Mouse (Mus musculus): ENCODE results near the gene Crat. TPM values are rescaled to one million over a fixed set of nuclear protein-coding genes. Genes with fewer than 3 reads are reported as not detected.
A peak's percentile ranks its signal among the peaks of the same experiment; 100 is the strongest.
"Not testable (repeated sequence)": the region's sequence is repeated elsewhere in the genome, so short reads cannot be mapped to it uniquely, and the experiment has no call there.

Gene Crat
- polyA plus RNA-seq, 1 experiment from 2014 or later, result 30.6 TPM

- Histone ChIP-seq H3K27me3 (ENCODE audit: control insufficient read depth, insufficient read depth, low read length) (no peaks in the 10 kb centered on the region), H3K36me3 (ENCODE audit: control insufficient read depth, insufficient read depth, low read length) (peaks cover 73% of the 10 kb centered on the region), H3K9me3 (ENCODE audit: control insufficient read depth, low read length) (no peaks in the 10 kb centered on the region), H3K27ac (ENCODE audit: low read depth, low read length) (0 out of 2 replicates have a peak overlapping the region, but pooled peaks have one; percentile 11), H3K4me2 (replicated peaks; ENCODE audit: low read depth, low read length) (no peak overlapping the region), H3K4me3 (ENCODE audit: low read length) (no peak overlapping the region), H3K4me1 (ENCODE audit: control insufficient read depth, insufficient read depth, low read length) (peaks cover 12% of the 10 kb centered on the region), H3K9ac (ENCODE audit: low read depth, low read length) (no peak overlapping the region)
- WGBS, result 55% methylated on average over 5 of the region's 5 CpGs
- ATAC-seq (ENCODE audit: low FRiP score, low TSS enrichment), result peak; percentile 63
These were observed 19.9 kb upstream of the Crat start for GRCm38 (mm10) chr2:30435326-30436155.

GRCm38 (mm10) chr2:30429156-30429555, 13.5 kb upstream of the Crat start:
- H3K9me3 ChIP-seq (ENCODE audit: control insufficient read depth, low read length), result no peaks in the 10 kb centered on the region
- H3K4me1 ChIP-seq (ENCODE audit: control insufficient read depth, insufficient read depth, low read length), result 0 out of 2 replicates have a peak, but pooled peaks cover 4% of the 10 kb centered on the region
- H3K27me3 ChIP-seq (ENCODE audit: control insufficient read depth, insufficient read depth, low read length), result no peaks in the 10 kb centered on the region
- no peak overlapping the region for H3K27ac ChIP-seq (ENCODE audit: low read depth, low read length)
- ATAC-seq (ENCODE audit: low FRiP score, low TSS enrichment), result no peak
- no peak overlapping the region for H3K4me3 ChIP-seq (ENCODE audit: low read length)
- H3K4me2 ChIP-seq (replicated peaks; ENCODE audit: low read depth, low read length), result no peak overlapping the region
- peaks cover 79% of the 10 kb centered on the region for H3K36me3 ChIP-seq (ENCODE audit: control insufficient read depth, insufficient read depth, low read length)
- no peak overlapping the region for H3K9ac ChIP-seq (ENCODE audit: low read depth, low read length)

GRCm38 (mm10) chr2:30421432-30421831, 5.8 kb upstream of the Crat start:
- peaks cover 24% of the 10 kb centered on the region for H3K4me1 ChIP-seq (ENCODE audit: control insufficient read depth, insufficient read depth, low read length)
- H3K27me3 ChIP-seq (ENCODE audit: control insufficient read depth, insufficient read depth, low read length), result no peaks in the 10 kb centered on the region
- no peak overlapping the region for H3K27ac ChIP-seq (ENCODE audit: low read depth, low read length)
- peaks cover 3% of the 10 kb centered on the region for H3K36me3 ChIP-seq (ENCODE audit: control insufficient read depth, insufficient read depth, low read length)
- ATAC-seq (ENCODE audit: low FRiP score, low TSS enrichment), result no peak
- no peak overlapping the region for H3K4me3 ChIP-seq (ENCODE audit: low read length)
- no peak overlapping the region for H3K9ac ChIP-seq (ENCODE audit: low read depth, low read length)
- H3K4me2 ChIP-seq (replicated peaks; ENCODE audit: low read depth, low read length), result no peak overlapping the region
- WGBS, result 62% methylated on average over 4 of the region's 4 CpGs
- H3K9me3 ChIP-seq (ENCODE audit: control insufficient read depth, low read length), result no peaks in the 10 kb centered on the region

GRCm38 (mm10) chr2:30419112-30419511, 3.5 kb upstream of the Crat start:
- H3K4me3 ChIP-seq (ENCODE audit: low read length), result peak overlapping the region; percentile 2; the same call in 1 of the 2 replicates
- 10% methylated on average over 10 of the region's 10 CpGs for WGBS

GRCm38 (mm10) chr2:30418259-30418658, 2.6 kb upstream of the Crat start:
- Histone ChIP-seq H3K27ac (ENCODE audit: low read depth, low read length) (no peak overlapping the region), H3K4me3 (ENCODE audit: low read length) (no peak overlapping the region)

More at GRCm38 (mm10) chr2:30419112-30419511, 3.5 kb upstream of the Crat start:
- Histone ChIP-seq H3K9me3 (ENCODE audit: control insufficient read depth, low read length) (no peaks in the 10 kb centered on the region), H3K4me1 (ENCODE audit: control insufficient read depth, insufficient read depth, low read length) (peaks cover 29% of the 10 kb centered on the region), H3K27me3 (ENCODE audit: control insufficient read depth, insufficient read depth, low read length) (no peaks in the 10 kb centered on the region), H3K36me3 (ENCODE audit: control insufficient read depth, insufficient read depth, low read length) (no peaks in the 10 kb centered on the region; the same call in 1 of the 2 replicates), H3K9ac (ENCODE audit: low read depth, low read length) (peak overlapping the region; percentile 52; the same call in 1 of the 2 replicates), H3K4me2 (replicated peaks; ENCODE audit: low read depth, low read length) (peak overlapping the region; percentile 29), H3K27ac (ENCODE audit: low read depth, low read length) (peak overlapping the region; percentile 81)
- ATAC-seq (ENCODE audit: low FRiP score, low TSS enrichment), result no peak

GRCm38 (mm10) chr2:30417595-30418165, 2.1 kb upstream of the Crat start:
- 71% methylated on average over 5 of the region's 5 CpGs for WGBS
- H3K4me1 ChIP-seq (ENCODE audit: control insufficient read depth, insufficient read depth, low read length), result peaks cover 29% of the 10 kb centered on the region

More at GRCm38 (mm10) chr2:30418259-30418658, 2.6 kb upstream of the Crat start:
- Histone ChIP-seq H3K4me2 (replicated peaks; ENCODE audit: low read depth, low read length) (peak overlapping the region; percentile 29; the same call in 1 of the 2 replicates), H3K27me3 (ENCODE audit: control insufficient read depth, insufficient read depth, low read length) (no peaks in the 10 kb centered on the region), H3K9me3 (ENCODE audit: control insufficient read depth, low read length) (no peaks in the 10 kb centered on the region), H3K9ac (ENCODE audit: low read depth, low read length) (peak overlapping the region; percentile 52; the same call in 1 of the 2 replicates), H3K36me3 (ENCODE audit: control insufficient read depth, insufficient read depth, low read length) (no peaks in the 10 kb centered on the region), H3K4me1 (ENCODE audit: control insufficient read depth, insufficient read depth, low read length) (peaks cover 29% of the 10 kb centered on the region)
- ATAC-seq (ENCODE audit: low FRiP score, low TSS enrichment), result no peak
- 53% methylated on average over 6 of the region's 6 CpGs for WGBS

GRCm38 (mm10) chr2:30417154-30417553, 1.5 kb upstream of the Crat start:
- not testable (repeated sequence) for H3K27me3 ChIP-seq (ENCODE audit: control insufficient read depth, insufficient read depth, low read length); H3K27ac ChIP-seq (ENCODE audit: low read depth, low read length); H3K9me3 ChIP-seq (ENCODE audit: control insufficient read depth, low read length); ATAC-seq (ENCODE audit: low FRiP score, low TSS enrichment); H3K36me3 ChIP-seq (ENCODE audit: control insufficient read depth, insufficient read depth, low read length)
- peak overlapping the region; percentile 64; the same call in 1 of the 2 replicates for H3K4me3 ChIP-seq (ENCODE audit: low read length)
- H3K4me1 ChIP-seq (ENCODE audit: control insufficient read depth, insufficient read depth, low read length), result peaks cover 29% of the 10 kb centered on the region
- WGBS, result 81% methylated on average over 6 of the region's 6 CpGs
- H3K4me2 ChIP-seq (replicated peaks; ENCODE audit: low read depth, low read length), result peak overlapping the region; percentile 82; the same call in 1 of the 2 replicates
- peak overlapping the region; percentile 96; the same call in 1 of the 2 replicates for H3K9ac ChIP-seq (ENCODE audit: low read depth, low read length)

More at GRCm38 (mm10) chr2:30417595-30418165, 2.1 kb upstream of the Crat start:
- no peaks in the 10 kb centered on the region for H3K9me3 ChIP-seq (ENCODE audit: control insufficient read depth, low read length)
- H3K9ac ChIP-seq (ENCODE audit: low read depth, low read length), result no peak overlapping the region
- no peak overlapping the region for H3K4me3 ChIP-seq (ENCODE audit: low read length)
- H3K36me3 ChIP-seq (ENCODE audit: control insufficient read depth, insufficient read depth, low read length), result no peaks in the 10 kb centered on the region
- H3K27ac ChIP-seq (ENCODE audit: low read depth, low read length), result no peak overlapping the region
- no peaks in the 10 kb centered on the region for H3K27me3 ChIP-seq (ENCODE audit: control insufficient read depth, insufficient read depth, low read length)
- H3K4me2 ChIP-seq (replicated peaks; ENCODE audit: low read depth, low read length), result 0 out of 2 replicates have a peak overlapping the region, but pooled peaks have one; percentile 29
- ATAC-seq (ENCODE audit: low FRiP score, low TSS enrichment), result no peak

- Histone ChIP-seq H3K27me3 (ENCODE audit: control insufficient read depth, insufficient read depth, low read length) (no peaks in the 10 kb centered on the region), H3K4me3 (ENCODE audit: low read length) (peak overlapping the region; percentile 64), H3K9ac (ENCODE audit: low read depth, low read length) (peak overlapping the region; percentile 96), H3K36me3 (ENCODE audit: control insufficient read depth, insufficient read depth, low read length) (peaks cover 4% of the 10 kb centered on the region; the same call in 1 of the 2 replicates), H3K9me3 (ENCODE audit: control insufficient read depth, low read length) (no peaks in the 10 kb centered on the region), H3K4me1 (ENCODE audit: control insufficient read depth, insufficient read depth, low read length) (peaks cover 29% of the 10 kb centered on the region), H3K27ac (ENCODE audit: low read depth, low read length) (peak overlapping the region; percentile 93), H3K4me2 (replicated peaks; ENCODE audit: low read depth, low read length) (peak overlapping the region; percentile 82)
- no peak for ATAC-seq (ENCODE audit: low FRiP score, low TSS enrichment)
- 0% methylated on average over 7 of the region's 7 CpGs for WGBS
These were observed 994 bp upstream of the Crat start for GRCm38 (mm10) chr2:30416649-30416965.

Data from kidney, embryonic 14.5 days (tissue).